Mouse (Mus musculus) myocyte (in vitro differentiated cells): Measurements from ENCODE around the gene 9230112D13Rik. TPM values are rescaled to one million over a fixed set of nuclear protein-coding genes. Genes with fewer than 3 reads are reported as not detected.

Source experiments
- H3K27me3 ChIP-seq: one replicate; pipeline ENCODE4 v1.6.1; 2011; ENCODE audit not compliant: control insufficient read depth, insufficient read depth, insufficient read length
- H3K36me3 ChIP-seq: one replicate; pipeline ENCODE4 v1.6.1; 2011; ENCODE audit not compliant: control insufficient read depth, insufficient read depth
- H3K4me2 ChIP-seq: one replicate; pipeline ENCODE4 v1.6.1; 2011; ENCODE audit warnings: low read depth, control low read depth
- H3K4me3 ChIP-seq: one replicate; pipeline ENCODE4 v1.5.1; 2011; ENCODE audit warnings: mild to moderate bottlenecking, control low read depth, moderate library complexity
- H3K79me2 ChIP-seq: one replicate; pipeline ENCODE4 v1.6.1; 2011; ENCODE audit not compliant: control insufficient read depth, insufficient read depth
- H3ac ChIP-seq: one replicate; pipeline ENCODE4 v1.6.1; 2011; ENCODE audit not compliant: control insufficient read depth, insufficient read length
- CEBPB ChIP-seq: IDR thresholded peaks from 2 replicates; pipeline ENCODE4 v1.6.1; 2011; ENCODE audit warnings: mild to moderate bottlenecking, moderate library complexity; ENCODE audit not compliant: poor library complexity, insufficient read depth, severe bottlenecking
- E2F4 ChIP-seq: IDR thresholded peaks from one replicate; pipeline ENCODE4 v1.6.1; 2011; ENCODE audit warnings: mild to moderate bottlenecking, control low read depth, moderate library complexity; ENCODE audit not compliant: insufficient read depth
- MAX ChIP-seq: IDR thresholded peaks from one replicate; pipeline ENCODE4 v1.6.1; 2011; ENCODE audit warnings: low read depth, mild to moderate bottlenecking, control low read depth
- MYOD1 ChIP-seq, 3 experiments: IDR thresholded peaks; one replicate each; pipeline ENCODE4 v1.6.1; 2011; ENCODE audit warnings: control low read depth in 2 of 3, low read depth in 2 of 3, mild to moderate bottlenecking in 2 of 3, moderate library complexity in 1 of 3; ENCODE audit not compliant: insufficient read length in 2 of 3, control insufficient read depth in 1 of 3
- MYOG ChIP-seq, 3 experiments: IDR thresholded peaks; one replicate each; pipeline ENCODE4 v1.6.1; 2011; ENCODE audit warnings: control low read depth in 2 of 3, low read depth in 2 of 3, mild to moderate bottlenecking in 2 of 3; ENCODE audit not compliant: insufficient read length in 2 of 3, control insufficient read depth in 1 of 3, insufficient read depth in 1 of 3
- POLR2A ChIP-seq: IDR thresholded peaks from one replicate; pipeline ENCODE4 v1.6.1; 2011; ENCODE audit warnings: low read depth, mild to moderate bottlenecking, control low read depth, moderate library complexity; ENCODE audit not compliant: insufficient read length
- POLR2AphosphoS2 ChIP-seq: IDR thresholded peaks from one replicate; pipeline ENCODE4 v1.6.1; 2011; ENCODE audit warnings: low read depth, control low read depth; ENCODE audit not compliant: insufficient read length
- REST ChIP-seq: IDR thresholded peaks from one replicate; pipeline ENCODE4 v1.6.1; 2011; ENCODE audit warnings: mild to moderate bottlenecking, control low read depth, moderate library complexity; ENCODE audit not compliant: insufficient read depth, insufficient read length
- SRF ChIP-seq: IDR thresholded peaks from one replicate; pipeline ENCODE4 v1.6.1; 2011; ENCODE audit warnings: low read depth; ENCODE audit not compliant: control insufficient read depth, insufficient read length
- TCF12 ChIP-seq: IDR thresholded peaks from one replicate; pipeline ENCODE4 v1.6.1; 2011; ENCODE audit warnings: mild to moderate bottlenecking, control low read depth; ENCODE audit not compliant: poor library complexity, insufficient read depth, severe bottlenecking
- TCF3 ChIP-seq: IDR thresholded peaks from one replicate; pipeline ENCODE4 v1.6.1; 2011; ENCODE audit warnings: low read depth, control low read depth; ENCODE audit not compliant: insufficient read length
- USF1 ChIP-seq: IDR thresholded peaks from one replicate; pipeline ENCODE4 v1.6.1; 2011; ENCODE audit warnings: low read depth, mild to moderate bottlenecking, control low read depth, moderate library complexity
- polyA plus RNA-seq: library from polyadenylated mRNA; unstranded; fragments of >200 nt; fragmentation: generic; extraction: Trizol; gene quantifications from one replicate; pipeline ENCODE4 v1.2.1, GENCODE M21; 2012; ENCODE audit warnings: missing spikeins

The 9230112D13Rik gene
- polyA plus RNA-seq, 1 experiment, result not detected

- no peaks in the 10 kb centered on the region for H3K27me3 ChIP-seq
- H3K4me2 ChIP-seq, result no peak overlapping the region
- no peak overlapping the region for H3K4me3 ChIP-seq
- H3ac ChIP-seq, result no peak overlapping the region
- no peak for TF ChIP-seq POLR2A
- TF ChIP-seq REST, result no peak
- no peak for TF ChIP-seq POLR2AphosphoS2
- no peak for TF ChIP-seq MYOD1 (IDR thresholded peaks at IDR 0.05; ENCODE audit: control insufficient read depth in 1 of 3, insufficient read length in 2 of 3, low read depth in 2 of 3)
- TF ChIP-seq MAX, result no peak
- TF ChIP-seq TCF3, result no peak
- TF ChIP-seq SRF, result no peak
- TF ChIP-seq MYOG (IDR thresholded peaks at IDR 0.05; ENCODE audit: control insufficient read depth in 1 of 3, insufficient read depth in 1 of 3, insufficient read length in 2 of 3, low read depth in 2 of 3), result no peak
- no peak for TF ChIP-seq TCF12
- no peak for TF ChIP-seq E2F4
- TF ChIP-seq USF1, result no peak
- no peak for TF ChIP-seq CEBPB
- H3K36me3 ChIP-seq, result peaks cover 18% of the 10 kb centered on the region
- H3K79me2 ChIP-seq, result no peaks in the 10 kb centered on the region
Measured at GRCm38 (mm10) chr14:34554047-34554446, 31.4 kb upstream of the 9230112D13Rik start.

- peaks cover 17% of the 10 kb centered on the region for H3K36me3 ChIP-seq
- H3K27me3 ChIP-seq, result no peaks in the 10 kb centered on the region
- H3K79me2 ChIP-seq, result no peaks in the 10 kb centered on the region
- H3ac ChIP-seq, result no peak overlapping the region
- no peak overlapping the region for H3K4me3 ChIP-seq
- no peak overlapping the region for H3K4me2 ChIP-seq
- TF ChIP-seq REST (no peak), MYOG (IDR thresholded peaks at IDR 0.05; ENCODE audit: control insufficient read depth in 1 of 3, insufficient read depth in 1 of 3, insufficient read length in 2 of 3, low read depth in 2 of 3) (no peak), SRF (no peak), TCF3 (no peak)
Measured at GRCm38 (mm10) chr14:34553470-34553869, 30.9 kb upstream of the 9230112D13Rik start.

GRCm38 (mm10) chr14:34552226-34552625 lies 29.6 kb upstream of the 9230112D13Rik start:
- Histone ChIP-seq H3ac (no peak overlapping the region), H3K4me2 (no peak overlapping the region), H3K4me3 (no peak overlapping the region), H3K27me3 (no peaks in the 10 kb centered on the region), H3K79me2 (no peaks in the 10 kb centered on the region), H3K36me3 (peaks cover 4% of the 10 kb centered on the region)
- no peak for TF ChIP-seq SRF
- TF ChIP-seq TCF3, result no peak
- TF ChIP-seq MYOD1 (IDR thresholded peaks at IDR 0.05; ENCODE audit: control insufficient read depth in 1 of 3, insufficient read length in 2 of 3, low read depth in 2 of 3), result no peak
- no peak for TF ChIP-seq USF1
- TF ChIP-seq POLR2A, result no peak
- TF ChIP-seq REST, result no peak
- no peak for TF ChIP-seq E2F4
- no peak for TF ChIP-seq TCF12
- TF ChIP-seq POLR2AphosphoS2, result no peak
- no peak for TF ChIP-seq MAX
- TF ChIP-seq CEBPB, result no peak
- no peak for TF ChIP-seq MYOG (IDR thresholded peaks at IDR 0.05; ENCODE audit: control insufficient read depth in 1 of 3, insufficient read depth in 1 of 3, insufficient read length in 2 of 3, low read depth in 2 of 3)

GRCm38 (mm10) chr14:34549004-34549671 lies 26.5 kb upstream of the 9230112D13Rik start:
- Histone ChIP-seq H3K36me3 (peaks cover 4% of the 10 kb centered on the region), H3ac (peak overlapping the region; percentile 7), H3K4me2 (peak overlapping the region; percentile 70), H3K4me3 (peak overlapping the region; percentile 25), H3K79me2 (no peaks in the 10 kb centered on the region), H3K27me3 (no peaks in the 10 kb centered on the region)
- TF ChIP-seq REST (no peak), E2F4 (no peak), MYOG (IDR thresholded peaks at IDR 0.05; ENCODE audit: control insufficient read depth in 1 of 3, insufficient read depth in 1 of 3, insufficient read length in 2 of 3, low read depth in 2 of 3) (peak in 1 of 3 experiments; percentile 8)

- Histone ChIP-seq H3K4me2 (peak overlapping the region; percentile 70), H3K27me3 (no peaks in the 10 kb centered on the region), H3K36me3 (no peaks in the 10 kb centered on the region)
Measured at GRCm38 (mm10) chr14:34548391-34549001, 25.9 kb upstream of the 9230112D13Rik start.

More at GRCm38 (mm10) chr14:34548391-34549001, 25.9 kb upstream of the 9230112D13Rik start:
- Histone ChIP-seq H3K4me3 (peak overlapping the region; percentile 25), H3ac (peak overlapping the region; percentile 7), H3K79me2 (no peaks in the 10 kb centered on the region)
- peak; percentile 8 for TF ChIP-seq POLR2AphosphoS2
- TF ChIP-seq MYOG (IDR thresholded peaks at IDR 0.05; ENCODE audit: control insufficient read depth in 1 of 3, insufficient read depth in 1 of 3, insufficient read length in 2 of 3, low read depth in 2 of 3), result no peak
- no peak for TF ChIP-seq TCF3
- no peak for TF ChIP-seq E2F4
